Mouse (Mus musculus) c-Kit-positive CD71-positive TER-119-negative erythroid progenitor cells, embryonic 14.5 days (primary cell): ENCODE measurements around the gene Slc4a4.

ENCODE experiments used
- DNase-seq: peaks from one replicate; pipeline ENCODE4 v3.0.0-alpha.2; 2013; ENCODE audit warnings: low read depth

The Slc4a4 gene

GRCm38 (mm10) chr5:89000598-89000997 lies 114.0 kb downstream of the Slc4a4 start:
- DNase-seq: no peak

DNA sequence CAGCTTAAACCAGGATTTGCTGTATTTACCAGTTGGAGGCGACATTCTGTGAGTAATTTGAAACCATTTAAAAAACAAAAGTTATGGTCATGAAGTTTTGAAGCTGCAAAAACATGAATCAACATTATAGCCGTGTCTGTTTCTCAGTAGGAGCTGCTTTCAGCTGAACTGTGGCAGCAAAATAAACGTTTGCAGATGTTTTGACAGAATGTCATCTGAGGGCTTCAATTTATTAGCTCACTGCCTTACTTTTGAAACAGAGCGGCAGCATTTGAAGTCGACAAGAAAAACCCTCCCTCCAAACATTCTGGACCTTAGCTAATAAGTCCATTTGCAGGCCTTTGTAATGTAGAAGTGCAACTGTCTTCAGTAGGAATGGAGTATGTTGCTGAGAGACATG lies 123.5 kb downstream of the Slc4a4 start:
- DNase-seq: no peak

GRCm38 (mm10) chr5:89012456-89012855 lies 125.8 kb downstream of the Slc4a4 start:
- no peak for DNase-seq

GRCm38 (mm10) chr5:89014782-89015181 lies 128.2 kb downstream of the Slc4a4 start:
- no peak for DNase-seq

- no peak for DNase-seq
Observed at GRCm38 (mm10) chr5:89015878-89016277, 129.3 kb downstream of the Slc4a4 start.

DNA sequence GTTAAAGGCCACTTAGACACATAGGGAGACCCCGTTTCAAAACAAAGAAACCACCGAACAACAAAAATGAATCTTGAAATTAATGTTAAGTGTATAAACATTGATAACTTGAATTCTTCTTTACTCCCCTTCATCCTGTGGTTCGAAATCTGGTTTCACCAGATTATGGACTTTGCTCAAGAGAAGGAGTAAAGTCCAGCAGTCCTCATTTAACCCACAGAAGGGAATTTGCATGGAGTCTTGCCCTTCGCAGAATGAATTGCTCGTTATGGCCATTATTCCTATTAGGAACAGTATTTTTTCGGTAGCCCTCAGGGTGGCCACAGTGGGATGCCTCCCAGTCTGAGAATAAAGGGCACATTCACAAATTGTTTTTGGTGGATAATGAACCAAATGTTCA lies 131.9 kb downstream of the Slc4a4 start:
- no peak for DNase-seq

GRCm38 (mm10) chr5:89024413-89024812 lies 137.8 kb downstream of the Slc4a4 start:
- DNase-seq: no peak

DNA sequence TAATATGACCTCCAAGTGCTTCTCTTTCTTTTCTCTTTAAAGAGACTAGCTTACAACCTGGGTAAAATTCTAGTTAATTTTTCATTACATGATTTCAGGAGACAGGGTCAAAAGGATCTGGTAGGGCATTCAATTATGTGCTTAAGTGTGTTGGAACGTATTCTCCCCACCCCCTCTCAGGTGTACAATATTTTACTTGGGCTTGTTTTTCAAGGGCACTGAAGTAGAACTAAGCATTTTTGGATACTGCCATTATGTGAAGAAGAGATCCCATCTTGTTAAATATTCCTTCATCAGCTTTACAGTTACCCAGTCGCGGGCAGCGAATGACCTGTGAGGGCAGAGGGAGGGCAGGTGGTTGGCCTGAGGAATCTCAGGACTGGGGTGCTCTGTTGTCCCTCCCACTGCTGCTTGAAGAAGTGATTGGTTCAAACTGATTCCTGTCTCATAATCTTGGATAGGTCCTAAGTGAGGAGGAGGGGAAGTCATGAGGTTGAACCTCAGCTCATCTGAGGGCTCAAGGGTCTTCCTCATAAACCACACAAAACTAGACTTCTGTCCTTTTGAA lies 141.0 kb downstream of the Slc4a4 start:
- DNase-seq: no peak

DNA sequence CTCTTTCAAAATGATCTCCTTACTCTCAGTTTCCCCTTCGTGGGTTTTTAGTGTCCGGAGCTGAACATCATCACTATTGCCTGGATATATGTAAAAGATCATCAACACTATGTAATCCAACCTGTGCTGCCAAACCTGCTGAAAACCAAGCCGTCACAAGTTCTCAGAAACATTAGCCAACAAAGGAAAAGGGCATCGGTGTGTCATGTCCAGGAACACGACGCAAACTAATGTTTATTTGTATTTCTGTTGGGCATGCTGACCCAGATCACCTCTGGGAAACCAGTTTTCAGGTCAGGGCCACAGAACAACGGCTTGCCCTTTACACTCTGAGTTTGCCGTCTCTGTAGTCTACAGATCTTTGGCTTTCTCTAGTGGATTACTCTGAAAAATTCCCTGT lies 146.0 kb downstream of the Slc4a4 start:
- no peak for DNase-seq

DNA sequence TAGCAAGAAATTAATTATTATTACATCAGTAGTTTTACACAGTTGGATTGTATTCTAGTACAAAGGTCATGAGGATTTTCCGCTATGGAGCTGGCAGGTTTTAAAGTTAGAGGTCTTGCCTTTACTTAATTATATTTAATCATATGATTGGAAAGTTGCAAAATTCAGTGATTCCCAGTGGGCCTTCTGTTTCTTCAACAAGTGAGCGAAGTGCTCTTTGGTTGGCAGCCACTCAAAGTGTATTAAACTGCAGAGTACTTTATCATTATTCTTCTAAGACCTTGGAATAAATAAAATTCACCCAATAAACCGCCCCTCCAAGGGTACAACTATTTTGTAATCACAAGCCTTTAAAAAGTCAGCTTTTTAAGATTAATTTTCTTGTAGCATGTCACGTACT lies 146.6 kb downstream of the Slc4a4 start:
- no peak for DNase-seq

- no peak for DNase-seq
Observed at GRCm38 (mm10) chr5:89036147-89036546, 149.5 kb downstream of the Slc4a4 start.

GRCm38 (mm10) chr5:89040814-89041213 lies 154.2 kb downstream of the Slc4a4 start:
- DNase-seq: no peak

- DNase-seq: no peak
Observed at GRCm38 (mm10) chr5:89043846-89044245, 157.2 kb downstream of the Slc4a4 start.

DNA sequence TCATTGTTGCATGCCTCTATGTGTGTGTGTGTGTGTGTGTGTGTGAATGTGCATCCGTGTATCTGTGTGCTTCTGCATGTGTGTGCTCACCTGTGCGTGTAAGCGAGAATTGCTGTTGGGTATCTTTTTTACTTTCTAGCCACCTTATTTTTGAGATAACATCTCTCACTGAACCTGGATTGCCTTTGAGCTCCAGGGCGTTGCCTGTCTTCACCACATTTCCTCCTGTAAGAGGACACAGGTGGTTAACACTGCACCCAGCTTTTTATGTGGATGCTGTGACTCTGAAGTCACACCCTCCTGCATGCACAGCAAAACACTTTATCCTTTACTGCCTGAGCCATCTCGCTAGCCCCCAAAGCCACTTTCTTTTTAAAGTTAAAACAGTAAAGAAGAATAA lies 158.2 kb downstream of the Slc4a4 start:
- DNase-seq: no peak

- no peak for DNase-seq
Observed at GRCm38 (mm10) chr5:89051577-89051976, 165.0 kb downstream of the Slc4a4 start.

DNA sequence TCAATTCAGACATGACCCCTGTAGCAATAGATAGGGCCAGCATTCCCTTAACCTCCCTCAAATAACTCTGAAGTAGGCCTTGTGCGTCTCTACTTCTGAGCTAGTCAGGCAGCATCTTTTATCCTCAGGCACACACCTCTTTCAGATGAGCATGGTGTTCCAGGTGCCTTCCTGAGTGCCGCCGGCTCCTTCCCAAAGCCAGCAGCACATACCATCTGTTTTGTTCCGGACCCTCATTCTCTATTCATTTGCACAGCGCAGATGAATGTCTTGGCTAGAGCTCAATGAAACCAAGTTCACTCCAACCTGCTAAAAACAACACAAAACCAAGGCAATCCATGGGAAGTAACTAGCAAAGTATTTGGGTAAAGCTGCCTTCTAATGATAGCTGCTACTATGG lies 165.6 kb downstream of the Slc4a4 start:
- DNase-seq: no peak

DNA sequence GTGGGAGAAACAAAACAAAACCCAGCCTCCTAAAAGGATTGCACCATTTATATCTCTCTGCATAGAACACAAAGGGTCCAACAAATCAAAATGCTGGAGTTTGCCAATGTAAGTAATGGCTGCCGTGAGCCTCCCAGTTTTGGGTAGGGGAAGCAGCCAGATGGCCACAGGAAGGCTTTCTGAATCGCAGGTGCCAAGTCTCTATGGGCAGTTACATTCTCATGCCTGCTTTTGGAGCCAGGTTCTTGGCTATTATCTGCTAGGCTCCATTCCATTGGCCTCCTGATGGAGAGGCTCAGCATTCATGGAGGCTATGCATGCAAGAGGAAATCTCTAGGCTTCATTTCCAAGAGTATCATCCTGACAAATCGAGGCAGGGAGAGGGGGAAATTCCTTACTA lies 169.0 kb downstream of the Slc4a4 start:
- DNase-seq: no peak

DNA sequence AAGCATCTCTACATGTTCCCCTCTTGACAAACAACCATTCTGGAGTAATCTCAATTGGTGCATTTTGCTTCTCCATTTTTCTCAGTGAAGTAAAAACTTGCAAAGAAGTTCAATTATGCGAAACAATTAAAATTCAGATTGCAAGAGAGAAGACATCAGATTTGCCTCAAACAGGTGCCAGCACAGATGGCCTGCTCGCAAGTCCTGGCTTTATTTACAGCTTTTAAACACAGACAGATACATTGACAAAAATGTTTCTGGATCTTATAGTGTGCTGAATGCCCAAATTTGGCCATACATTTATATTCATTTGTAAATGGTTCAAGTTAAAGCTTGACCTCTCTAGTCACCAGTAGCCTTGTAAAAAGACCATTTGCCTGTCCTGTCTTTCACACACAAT lies 169.8 kb downstream of the Slc4a4 start:
- DNase-seq: no peak

DNA sequence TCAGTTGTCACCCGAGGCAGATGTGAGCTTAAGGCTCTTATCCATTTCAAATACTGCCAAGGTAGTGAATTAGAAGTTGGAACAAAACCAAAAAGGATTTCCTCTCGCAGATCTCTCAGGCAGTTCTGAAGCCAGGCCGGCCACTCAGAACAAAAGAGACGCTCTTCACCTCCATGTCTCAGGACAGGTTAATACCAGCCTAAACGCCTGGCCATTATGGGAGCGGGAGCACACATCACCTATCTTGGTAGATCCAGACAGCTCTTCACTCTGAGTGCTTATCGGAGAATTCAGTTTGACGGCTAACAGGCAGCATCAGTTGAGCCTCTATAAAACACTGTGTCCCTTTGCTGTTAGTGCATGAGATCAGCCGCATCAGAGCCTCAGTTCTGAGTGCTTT lies 174.5 kb downstream of the Slc4a4 start:
- DNase-seq: no peak

GRCm38 (mm10) chr5:89062286-89062685 lies 175.7 kb downstream of the Slc4a4 start:
- no peak for DNase-seq

DNA sequence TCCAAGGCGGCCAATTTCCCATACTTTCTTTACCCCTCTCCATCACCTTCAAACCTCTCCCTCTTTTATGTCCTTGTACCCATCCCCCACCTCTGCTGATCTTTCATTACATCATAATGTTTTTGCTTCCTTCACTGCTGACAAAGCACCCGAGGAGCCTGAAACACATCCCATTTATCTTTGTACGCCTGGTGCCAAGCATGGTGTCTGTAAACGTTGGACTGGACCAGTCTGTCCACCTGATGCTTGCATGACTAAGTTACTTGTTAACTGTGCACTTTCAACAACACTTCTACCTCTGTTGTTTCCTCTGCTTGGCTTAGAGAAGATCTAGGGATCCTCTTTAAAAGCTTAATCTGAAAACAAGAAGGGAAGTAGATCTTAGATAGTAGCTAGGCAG lies 180.5 kb downstream of the Slc4a4 start:
- DNase-seq: no peak

DNA sequence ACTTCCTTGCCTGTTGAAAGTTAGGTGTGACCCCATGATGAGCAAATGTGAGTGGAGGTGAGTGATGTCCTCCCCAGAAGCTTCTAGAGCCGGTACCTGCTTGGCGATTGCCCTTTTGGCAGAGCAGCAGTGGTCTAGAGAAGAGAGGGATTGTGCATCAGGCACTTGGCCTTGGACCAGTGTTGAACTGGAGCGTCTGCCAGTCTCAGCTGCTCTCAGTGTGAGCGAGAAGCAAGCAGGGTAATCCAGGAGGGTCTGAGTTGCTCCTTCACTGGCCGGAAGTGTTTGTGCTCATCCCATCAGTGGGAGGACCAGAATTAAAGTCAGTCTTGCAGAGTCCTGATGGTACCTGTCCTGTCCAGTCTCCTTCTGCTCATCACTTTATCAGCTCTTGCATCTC lies 181.5 kb downstream of the Slc4a4 start:
- no peak for DNase-seq

GRCm38 (mm10) chr5:89070051-89070450 lies 183.4 kb downstream of the Slc4a4 start:
- DNase-seq: no peak

GRCm38 (mm10) chr5:89071957-89072356 lies 185.3 kb downstream of the Slc4a4 start:
- no peak for DNase-seq

DNA sequence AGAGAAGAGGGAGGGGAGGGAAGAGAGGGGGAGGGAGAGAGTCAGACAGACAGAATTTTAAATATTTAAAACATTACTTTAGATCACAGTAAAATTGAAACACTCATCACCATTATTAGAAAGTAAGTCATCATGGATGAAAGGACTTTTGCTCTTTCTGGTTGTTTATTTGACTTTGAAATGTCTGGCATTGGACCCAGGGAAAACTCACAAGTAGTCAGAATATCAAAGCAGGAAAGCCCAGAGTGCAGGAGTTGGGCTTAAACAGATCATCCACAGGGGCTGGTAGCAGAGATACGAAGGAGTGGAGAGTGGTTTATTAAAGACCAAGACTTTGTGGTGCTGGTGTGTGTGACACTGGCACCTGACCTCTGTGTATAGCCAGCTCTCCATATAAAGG lies 191.1 kb downstream of the Slc4a4 start:
- no peak for DNase-seq
